Mouse (Mus musculus): ENCODE data around the gene Ablim1. TPM values are rescaled to one million over a fixed set of nuclear protein-coding genes. Genes with fewer than 3 reads are reported as not detected.
A peak's percentile ranks its signal among the peaks of the same experiment; 100 is the strongest.

Ablim1 gene
- polyA plus RNA-seq, 1 experiment from 2014 or later = 11.6 TPM

DNA sequence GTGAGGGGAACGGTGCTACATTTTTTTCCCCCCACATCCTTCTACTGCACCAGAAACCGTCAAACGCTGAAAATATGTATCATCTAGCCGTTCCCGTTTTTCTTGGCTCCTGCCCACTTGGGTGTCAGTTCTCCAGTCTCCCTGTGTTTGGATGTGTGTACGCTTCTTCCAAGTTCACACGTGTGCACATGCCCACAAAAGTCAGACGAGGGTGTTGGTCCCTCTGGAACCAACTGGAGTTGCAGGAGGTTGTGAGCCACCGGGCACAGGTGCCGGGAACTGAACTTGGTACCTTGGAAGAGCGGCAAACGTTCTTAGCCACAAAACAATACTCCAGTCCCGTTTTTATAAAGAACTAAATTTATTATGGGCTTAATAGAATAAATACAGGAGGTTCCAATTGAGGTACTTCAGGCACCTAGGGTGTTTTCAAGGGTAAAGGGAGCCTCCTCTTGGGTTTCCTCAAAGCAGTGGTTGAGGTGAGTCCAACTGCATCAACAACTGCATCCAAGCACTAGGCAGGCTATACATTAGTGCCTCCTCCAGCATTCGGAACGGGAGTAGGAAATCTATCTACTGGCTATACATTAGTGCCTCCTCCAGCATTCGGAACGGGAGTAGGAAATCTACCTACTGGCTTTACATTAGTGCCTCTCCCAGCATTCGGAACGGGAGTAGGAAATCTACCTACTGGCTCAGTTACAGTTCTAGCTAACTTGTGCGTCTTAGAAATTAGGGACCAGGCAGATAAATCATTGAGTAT is 44.3 kb upstream of the Ablim1 start:
- Histone ChIP-seq H3K36me3 (ENCODE audit: control insufficient read depth, insufficient read depth, low read length) (peaks cover 3% of the 10 kb centered on the region; the same call in 1 of the 2 replicates), H3K4me1 (replicated peaks; ENCODE audit: control insufficient read depth, insufficient read depth, low read length) (peaks cover 49% of the 10 kb centered on the region), H3K9ac (ENCODE audit: low read depth, low read length) (peak overlapping the region; percentile 67), H3K4me2 (peak overlapping the region; percentile 65), H3K27ac (ENCODE audit: low read depth, low read length) (no peak overlapping the region), H3K27me3 (replicated peaks; ENCODE audit: control insufficient read depth, insufficient read depth, low read length) (no peaks in the 10 kb centered on the region), H3K4me3 (ENCODE audit: low read depth, low read length) (peak overlapping the region; percentile 87), H3K9me3 (ENCODE audit: control insufficient read depth, low read length) (no peaks in the 10 kb centered on the region)
- ATAC-seq (replicated peaks; ENCODE audit: low FRiP score) (no peak), DNase-seq (ENCODE audit: low spot score) (no peak)
- WGBS = 89% methylated on average over 20 of the region's 20 CpGs

DNA sequence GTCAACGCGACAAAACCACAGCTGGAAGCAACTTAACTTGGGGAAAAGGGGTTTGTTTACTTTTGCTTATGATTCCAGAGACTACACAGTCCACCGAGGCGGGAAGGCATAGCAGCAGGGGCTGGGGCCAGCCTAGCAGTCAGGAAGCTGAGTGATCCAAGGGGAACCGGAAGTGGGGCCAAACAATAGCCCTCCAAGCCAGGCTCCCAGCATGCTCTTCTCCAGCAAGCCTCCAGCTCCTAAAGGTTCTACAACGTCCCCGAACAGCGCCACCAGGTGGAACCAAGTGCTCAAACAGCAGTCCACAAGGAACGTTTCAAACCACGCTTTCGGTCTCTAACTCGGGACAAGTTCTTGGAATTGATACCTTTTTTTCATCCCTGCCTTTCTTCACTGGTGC is 43.6 kb upstream of the Ablim1 start:
- Histone ChIP-seq H3K9me3 (ENCODE audit: control insufficient read depth, low read length) (no peaks in the 10 kb centered on the region), H3K4me3 (ENCODE audit: low read depth, low read length) (peak overlapping the region; percentile 87), H3K9ac (ENCODE audit: low read depth, low read length) (peak overlapping the region; percentile 34), H3K4me1 (replicated peaks; ENCODE audit: control insufficient read depth, insufficient read depth, low read length) (peaks cover 42% of the 10 kb centered on the region), H3K27me3 (replicated peaks; ENCODE audit: control insufficient read depth, insufficient read depth, low read length) (no peaks in the 10 kb centered on the region), H3K36me3 (ENCODE audit: control insufficient read depth, insufficient read depth, low read length) (peaks cover 3% of the 10 kb centered on the region; the same call in 1 of the 2 replicates), H3K4me2 (peak overlapping the region; percentile 65), H3K27ac (ENCODE audit: low read depth, low read length) (peak overlapping the region; percentile 11; the same call in 1 of the 2 replicates)
- 64% methylated on average over 12 of the region's 12 CpGs for WGBS
- DNase-seq (ENCODE audit: low spot score) (no peak), ATAC-seq (replicated peaks; ENCODE audit: low FRiP score) (no peak)

DNA sequence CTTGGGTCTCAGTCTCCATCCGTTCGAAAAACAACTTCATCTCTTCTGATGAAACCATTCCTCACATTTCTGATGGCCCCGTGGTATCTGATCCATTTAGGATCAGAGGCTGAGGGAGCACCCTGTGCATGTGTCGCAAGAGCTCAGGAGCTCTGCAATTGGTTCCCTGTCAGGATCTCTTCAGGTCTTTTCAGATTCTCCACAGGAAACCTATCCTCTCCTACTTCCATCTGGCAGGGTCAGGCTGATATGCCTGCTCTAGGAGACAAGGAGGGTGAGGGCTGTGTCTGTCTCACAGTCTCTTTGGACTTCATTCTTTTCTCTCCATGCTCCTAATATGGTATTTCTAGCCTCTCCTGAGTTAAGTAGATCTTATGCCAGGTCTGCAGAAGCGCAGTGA is 43.1 kb upstream of the Ablim1 start:
- H3K27ac ChIP-seq (ENCODE audit: low read depth, low read length) = peak overlapping the region; percentile 11; the same call in 1 of the 2 replicates
- ATAC-seq (replicated peaks; ENCODE audit: low FRiP score) = no peak
- peaks cover 3% of the 10 kb centered on the region; the same call in 1 of the 2 replicates for H3K36me3 ChIP-seq (ENCODE audit: control insufficient read depth, insufficient read depth, low read length)
- H3K4me3 ChIP-seq (ENCODE audit: low read depth, low read length) = peak overlapping the region; percentile 24
- no peaks in the 10 kb centered on the region for H3K27me3 ChIP-seq (replicated peaks; ENCODE audit: control insufficient read depth, insufficient read depth, low read length)
- H3K4me1 ChIP-seq (replicated peaks; ENCODE audit: control insufficient read depth, insufficient read depth, low read length) = peaks cover 38% of the 10 kb centered on the region
- peak; percentile 24 for DNase-seq (ENCODE audit: low spot score)
- H3K9me3 ChIP-seq (ENCODE audit: control insufficient read depth, low read length) = no peaks in the 10 kb centered on the region
- WGBS = 89% methylated on average over 5 of the region's 5 CpGs
- H3K4me2 ChIP-seq = peak overlapping the region; percentile 65
- peak overlapping the region; percentile 34; the same call in 1 of the 2 replicates for H3K9ac ChIP-seq (ENCODE audit: low read depth, low read length)

DNA sequence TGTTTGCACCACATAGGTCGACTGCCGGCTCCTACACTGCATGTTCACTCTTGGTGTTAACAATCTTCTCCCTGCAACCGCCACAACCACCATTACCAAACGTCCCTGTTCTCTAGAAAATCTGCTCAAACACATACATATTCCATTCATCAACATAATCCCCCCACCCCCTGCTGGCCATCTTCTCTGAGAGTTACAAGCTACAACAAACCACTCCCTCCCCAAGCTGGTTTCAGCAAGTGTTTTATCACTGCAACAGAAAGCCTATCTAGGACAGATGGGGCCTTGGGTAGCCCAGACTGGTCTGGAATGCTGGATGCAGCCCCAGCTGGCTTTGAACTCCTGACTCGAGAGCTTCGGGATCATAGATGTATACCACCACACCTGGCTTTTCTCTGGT is 42.5 kb upstream of the Ablim1 start:
- Histone ChIP-seq H3K27me3 (replicated peaks; ENCODE audit: control insufficient read depth, insufficient read depth, low read length) (no peaks in the 10 kb centered on the region), H3K27ac (ENCODE audit: low read depth, low read length) (no peak overlapping the region), H3K4me2 (no peak overlapping the region), H3K9me3 (ENCODE audit: control insufficient read depth, low read length) (no peaks in the 10 kb centered on the region), H3K4me3 (ENCODE audit: low read depth, low read length) (no peak overlapping the region), H3K9ac (ENCODE audit: low read depth, low read length) (no peak overlapping the region), H3K36me3 (ENCODE audit: control insufficient read depth, insufficient read depth, low read length) (peaks cover 3% of the 10 kb centered on the region; the same call in 1 of the 2 replicates), H3K4me1 (replicated peaks; ENCODE audit: control insufficient read depth, insufficient read depth, low read length) (peaks cover 33% of the 10 kb centered on the region)
- peak; percentile 30 for DNase-seq (ENCODE audit: low spot score)
- ATAC-seq (replicated peaks; ENCODE audit: low FRiP score) = no peak
- WGBS = 83% methylated on average over 6 of the region's 6 CpGs

DNA sequence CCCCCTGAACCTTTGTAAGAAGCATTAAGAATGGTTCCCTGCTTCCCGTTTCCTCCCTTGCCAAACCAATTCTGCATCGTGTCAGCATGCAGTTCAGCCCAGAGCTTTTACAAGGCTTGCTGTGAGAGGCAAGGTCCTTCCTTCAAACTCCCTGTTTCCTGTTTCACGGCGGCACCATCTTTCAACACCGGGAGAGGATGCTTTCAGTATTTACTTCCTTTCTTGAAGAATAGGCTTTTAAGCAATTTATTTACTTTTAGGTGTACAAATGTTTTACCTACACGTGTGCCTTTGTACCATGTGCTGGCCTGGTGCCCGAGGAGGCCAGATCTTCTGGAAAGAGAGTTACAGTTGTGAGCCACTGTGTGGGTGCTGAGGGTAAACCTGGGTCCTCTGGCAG is 41.6 kb upstream of the Ablim1 start:
- Histone ChIP-seq H3K9me3 (ENCODE audit: control insufficient read depth, low read length) (no peaks in the 10 kb centered on the region), H3K27ac (ENCODE audit: low read depth, low read length) (0 out of 2 replicates have a peak overlapping the region, but pooled peaks have one; percentile 3), H3K4me1 (replicated peaks; ENCODE audit: control insufficient read depth, insufficient read depth, low read length) (peaks cover 33% of the 10 kb centered on the region), H3K9ac (ENCODE audit: low read depth, low read length) (no peak overlapping the region), H3K36me3 (ENCODE audit: control insufficient read depth, insufficient read depth, low read length) (peaks cover 3% of the 10 kb centered on the region; the same call in 1 of the 2 replicates), H3K4me3 (ENCODE audit: low read depth, low read length) (no peak overlapping the region), H3K27me3 (replicated peaks; ENCODE audit: control insufficient read depth, insufficient read depth, low read length) (no peaks in the 10 kb centered on the region), H3K4me2 (peak overlapping the region; percentile 29; the same call in 1 of the 2 replicates)
- DNase-seq (ENCODE audit: low spot score) = no peak
- no peak for ATAC-seq (replicated peaks; ENCODE audit: low FRiP score)
- 64% methylated on average over 7 of the region's 7 CpGs for WGBS

DNA sequence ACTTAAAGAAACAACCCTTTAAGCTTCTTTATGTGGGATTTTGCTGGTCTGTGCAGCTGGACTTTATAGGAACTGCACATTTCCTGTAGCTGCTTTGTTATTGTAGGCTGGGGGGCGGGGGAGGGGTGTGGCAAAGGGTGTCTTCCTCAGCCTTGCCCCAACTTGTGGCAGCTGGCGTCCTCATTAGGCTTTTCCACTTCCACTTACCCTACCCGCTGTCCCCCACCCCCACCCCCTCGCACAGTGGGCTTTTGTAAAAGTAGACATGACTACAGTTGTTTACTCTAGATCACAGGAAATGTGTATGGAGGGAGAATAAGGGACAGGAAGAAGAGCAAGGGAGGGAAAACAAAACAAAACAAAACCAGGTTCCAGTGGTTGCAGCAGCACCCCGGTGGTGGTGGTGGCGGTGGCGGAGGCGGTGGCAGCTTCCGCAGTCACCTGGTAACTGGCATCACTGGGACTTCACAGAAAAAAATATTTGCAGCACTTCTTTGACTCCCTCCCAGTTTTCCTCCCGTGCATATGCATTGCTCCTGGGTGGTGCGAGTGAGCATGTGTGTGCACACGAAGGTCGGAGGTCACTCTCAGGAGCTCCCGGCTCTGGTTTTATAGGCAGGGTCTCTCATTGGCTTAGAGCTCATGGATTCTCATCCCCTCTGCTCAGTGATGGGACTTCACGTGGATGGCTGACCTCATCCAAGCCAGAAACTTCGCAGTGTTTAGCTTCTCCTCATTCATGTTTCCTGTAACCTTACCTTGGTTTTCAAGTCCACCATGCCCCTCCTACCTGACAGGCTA is 40.9 kb upstream of the Ablim1 start:
- Histone ChIP-seq H3K9ac (ENCODE audit: low read depth, low read length) (no peak overlapping the region), H3K27ac (ENCODE audit: low read depth, low read length) (0 out of 2 replicates have a peak overlapping the region, but pooled peaks have one; percentile 3), H3K4me3 (ENCODE audit: low read depth, low read length) (no peak overlapping the region), H3K4me1 (replicated peaks; ENCODE audit: control insufficient read depth, insufficient read depth, low read length) (peaks cover 33% of the 10 kb centered on the region), H3K9me3 (ENCODE audit: control insufficient read depth, low read length) (no peaks in the 10 kb centered on the region), H3K4me2 (peak overlapping the region; percentile 29), H3K27me3 (replicated peaks; ENCODE audit: control insufficient read depth, insufficient read depth, low read length) (no peaks in the 10 kb centered on the region), H3K36me3 (ENCODE audit: control insufficient read depth, insufficient read depth, low read length) (peaks cover 3% of the 10 kb centered on the region; the same call in 1 of the 2 replicates)
- 69% methylated on average over 16 of the region's 16 CpGs for WGBS
- no peak for ATAC-seq (replicated peaks; ENCODE audit: low FRiP score)
- no peak for DNase-seq (ENCODE audit: low spot score)

DNA sequence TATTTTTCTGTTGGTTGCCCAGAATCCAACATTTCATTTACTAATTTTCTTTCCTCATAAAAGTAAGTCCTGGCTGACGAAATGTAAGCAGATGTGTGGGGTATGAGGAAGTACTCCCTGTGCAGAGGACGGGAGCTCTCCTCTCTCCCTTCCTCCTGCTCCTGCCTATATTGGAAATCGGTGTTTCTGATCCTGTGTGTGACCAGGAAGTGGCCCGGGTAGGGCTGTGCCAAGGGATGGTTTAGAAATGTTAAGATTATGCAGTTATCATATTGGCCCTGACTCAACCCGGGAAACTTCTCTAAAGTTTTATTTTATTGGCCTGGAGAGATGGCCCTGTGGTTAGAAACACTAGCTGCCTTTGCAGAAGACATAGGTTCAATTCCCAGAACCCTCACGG is 40.0 kb upstream of the Ablim1 start:
- no peak overlapping the region for H3K4me3 ChIP-seq (ENCODE audit: low read depth, low read length)
- no peaks in the 10 kb centered on the region for H3K27me3 ChIP-seq (replicated peaks; ENCODE audit: control insufficient read depth, insufficient read depth, low read length)
- peaks cover 3% of the 10 kb centered on the region; the same call in 1 of the 2 replicates for H3K36me3 ChIP-seq (ENCODE audit: control insufficient read depth, insufficient read depth, low read length)
- H3K4me1 ChIP-seq (replicated peaks; ENCODE audit: control insufficient read depth, insufficient read depth, low read length) = peaks cover 31% of the 10 kb centered on the region
- WGBS = 74% methylated on average over 6 of the region's 6 CpGs
- no peaks in the 10 kb centered on the region for H3K9me3 ChIP-seq (ENCODE audit: control insufficient read depth, low read length)
- no peak overlapping the region for H3K4me2 ChIP-seq
- DNase-seq (ENCODE audit: low spot score) (no peak), ATAC-seq (replicated peaks; ENCODE audit: low FRiP score) (no peak)
- no peak overlapping the region for H3K9ac ChIP-seq (ENCODE audit: low read depth, low read length)
- no peak overlapping the region for H3K27ac ChIP-seq (ENCODE audit: low read depth, low read length)

DNA sequence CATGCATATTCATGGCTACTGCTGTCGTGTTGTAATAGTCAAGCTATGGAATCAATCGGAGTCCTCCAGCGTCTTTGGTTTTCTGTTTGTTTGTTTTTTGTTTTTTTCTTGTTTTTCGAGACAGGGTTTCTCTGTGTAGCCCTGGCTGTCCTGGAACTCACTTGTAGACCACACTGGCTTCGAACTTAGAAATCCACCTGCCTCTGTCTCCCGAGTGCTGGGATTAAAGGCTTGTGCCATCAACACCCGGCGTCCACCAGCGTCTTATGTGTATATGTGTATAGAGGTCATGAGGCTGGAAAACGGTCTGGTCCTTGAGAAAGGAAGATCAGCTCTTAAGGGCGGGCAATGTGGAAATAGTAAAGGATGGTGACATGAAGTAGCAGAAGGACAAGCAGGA is 39.3 kb upstream of the Ablim1 start:
- H3K27ac ChIP-seq (ENCODE audit: low read depth, low read length) = no peak overlapping the region
- H3K9ac ChIP-seq (ENCODE audit: low read depth, low read length) = no peak overlapping the region
- no peaks in the 10 kb centered on the region for H3K27me3 ChIP-seq (replicated peaks; ENCODE audit: control insufficient read depth, insufficient read depth, low read length)
- no peaks in the 10 kb centered on the region for H3K9me3 ChIP-seq (ENCODE audit: control insufficient read depth, low read length)
- peaks cover 28% of the 10 kb centered on the region for H3K4me1 ChIP-seq (replicated peaks; ENCODE audit: control insufficient read depth, insufficient read depth, low read length)
- DNase-seq (ENCODE audit: low spot score) (no peak), ATAC-seq (replicated peaks; ENCODE audit: low FRiP score) (no peak)
- no peak overlapping the region for H3K4me2 ChIP-seq
- WGBS = 93% methylated on average over 11 of the region's 11 CpGs
- H3K36me3 ChIP-seq (ENCODE audit: control insufficient read depth, insufficient read depth, low read length) = peaks cover 3% of the 10 kb centered on the region; the same call in 1 of the 2 replicates
- H3K4me3 ChIP-seq (ENCODE audit: low read depth, low read length) = no peak overlapping the region
